Mouse (Mus musculus): ENCODE measurements around the gene Flnb. TPM values are rescaled to one million over a fixed set of nuclear protein-coding genes. Genes with fewer than 3 reads are reported as not detected.

Flnb gene
- polyA plus RNA-seq, 1 experiment from 2014 or later = 7.2 TPM

DNA sequence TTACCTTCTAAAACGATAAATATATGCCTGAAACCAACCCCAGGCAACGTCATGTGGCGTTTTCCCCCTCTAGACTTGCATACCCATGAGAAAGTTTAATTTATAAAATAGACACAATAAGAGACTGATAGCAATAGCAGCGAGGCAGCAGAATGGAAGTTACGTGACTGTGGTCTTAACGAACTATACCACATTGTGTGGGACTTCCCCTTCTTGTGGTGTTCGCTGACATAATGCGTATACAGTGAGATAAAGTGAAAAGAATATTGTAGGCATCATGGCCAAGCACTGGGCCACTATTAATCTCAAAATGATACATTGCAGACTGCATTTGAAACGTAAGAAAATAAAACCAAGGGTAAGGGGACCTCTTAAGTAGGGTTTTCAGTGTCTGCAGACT is 72.1 kb downstream of the Flnb start:
- 70% methylated on average over 9 of the region's 9 CpGs for WGBS
- Histone ChIP-seq H3K9ac (ENCODE audit: low read depth, low read length) (no peak overlapping the region), H3K4me2 (replicated peaks; ENCODE audit: low read depth) (no peak overlapping the region), H3K4me3 (ENCODE audit: low read depth, low read length) (no peak overlapping the region), H3K27me3 (replicated peaks; ENCODE audit: control insufficient read depth, insufficient read depth, low read length) (no peaks in the 10 kb centered on the region), H3K36me3 (ENCODE audit: control insufficient read depth, insufficient read depth) (peaks cover 79% of the 10 kb centered on the region), H3K9me3 (ENCODE audit: control insufficient read depth) (no peaks in the 10 kb centered on the region), H3K4me1 (replicated peaks; ENCODE audit: control insufficient read depth, insufficient read depth, low read length) (no peaks in the 10 kb centered on the region), H3K27ac (ENCODE audit: low read depth, low read length) (no peak overlapping the region)
- no peak for TF ChIP-seq CTCF (IDR thresholded peaks at IDR 0.05; ENCODE audit: low read depth)
- no peak for ATAC-seq

DNA sequence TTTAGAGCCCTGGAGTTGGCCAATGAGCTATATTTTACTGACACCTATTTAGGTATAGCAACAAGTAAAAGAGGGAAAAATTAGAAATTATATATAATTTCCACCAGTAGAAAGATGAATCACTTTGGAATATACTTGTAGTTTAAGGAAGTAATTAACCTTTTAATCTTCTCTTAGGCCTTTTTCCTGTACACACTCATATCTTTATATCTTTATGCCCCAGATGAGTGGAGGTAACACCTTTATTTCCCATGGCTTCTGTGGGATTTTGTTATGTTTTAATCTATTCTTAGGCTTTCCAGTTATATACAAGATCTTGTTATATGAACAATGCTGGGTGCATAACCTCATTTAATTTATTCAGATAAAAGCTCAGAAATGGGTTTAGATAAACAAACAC is 73.6 kb downstream of the Flnb start:
- no peaks in the 10 kb centered on the region for H3K9me3 ChIP-seq (ENCODE audit: control insufficient read depth)
- no peak overlapping the region for H3K4me3 ChIP-seq (ENCODE audit: low read depth, low read length)
- H3K27me3 ChIP-seq (replicated peaks; ENCODE audit: control insufficient read depth, insufficient read depth, low read length) = no peaks in the 10 kb centered on the region
- no peak overlapping the region for H3K9ac ChIP-seq (ENCODE audit: low read depth, low read length)
- H3K4me2 ChIP-seq (replicated peaks; ENCODE audit: low read depth) = no peak overlapping the region
- H3K27ac ChIP-seq (ENCODE audit: low read depth, low read length) = no peak overlapping the region
- H3K4me1 ChIP-seq (replicated peaks; ENCODE audit: control insufficient read depth, insufficient read depth, low read length) = no peaks in the 10 kb centered on the region
- TF ChIP-seq CTCF (IDR thresholded peaks at IDR 0.05; ENCODE audit: low read depth) = no peak
- H3K36me3 ChIP-seq (ENCODE audit: control insufficient read depth, insufficient read depth) = peaks cover 72% of the 10 kb centered on the region
- ATAC-seq = no peak

DNA sequence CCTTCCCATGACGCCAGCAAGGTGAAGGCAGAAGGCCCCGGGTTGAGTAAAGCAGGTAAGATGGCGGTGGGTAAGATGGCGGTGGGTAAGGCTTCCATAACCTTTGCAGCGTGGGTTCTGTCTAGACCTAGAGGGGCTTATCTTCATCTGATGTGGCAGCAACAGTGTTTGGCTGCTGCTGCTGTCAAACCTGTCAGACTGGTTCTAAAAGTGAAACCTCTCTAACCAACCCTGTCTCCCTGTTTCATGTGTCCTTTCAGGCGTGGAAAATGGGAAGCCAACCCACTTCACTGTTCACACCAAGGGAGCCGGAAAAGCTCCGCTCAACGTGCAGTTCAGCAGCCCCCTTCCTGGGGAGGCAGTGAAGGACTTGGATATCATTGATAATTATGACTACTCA is 78.4 kb downstream of the Flnb start:
- Histone ChIP-seq H3K36me3 (ENCODE audit: control insufficient read depth, insufficient read depth) (peaks cover 49% of the 10 kb centered on the region), H3K4me3 (ENCODE audit: low read depth, low read length) (no peak overlapping the region), H3K27me3 (replicated peaks; ENCODE audit: control insufficient read depth, insufficient read depth, low read length) (no peaks in the 10 kb centered on the region), H3K4me1 (replicated peaks; ENCODE audit: control insufficient read depth, insufficient read depth, low read length) (peaks cover 8% of the 10 kb centered on the region; the same call in 1 of the 2 replicates), H3K9me3 (ENCODE audit: control insufficient read depth) (no peaks in the 10 kb centered on the region), H3K27ac (ENCODE audit: low read depth, low read length) (peak overlapping the region; percentile 54; the same call in 1 of the 2 replicates), H3K9ac (ENCODE audit: low read depth, low read length) (no peak overlapping the region), H3K4me2 (replicated peaks; ENCODE audit: low read depth) (0 out of 2 replicates have a peak overlapping the region, but pooled peaks have one; percentile 6)
- ATAC-seq = peak; percentile 81
- no peak for TF ChIP-seq CTCF (IDR thresholded peaks at IDR 0.05; ENCODE audit: low read depth)
- WGBS = 50% methylated on average over 9 of the region's 9 CpGs

DNA sequence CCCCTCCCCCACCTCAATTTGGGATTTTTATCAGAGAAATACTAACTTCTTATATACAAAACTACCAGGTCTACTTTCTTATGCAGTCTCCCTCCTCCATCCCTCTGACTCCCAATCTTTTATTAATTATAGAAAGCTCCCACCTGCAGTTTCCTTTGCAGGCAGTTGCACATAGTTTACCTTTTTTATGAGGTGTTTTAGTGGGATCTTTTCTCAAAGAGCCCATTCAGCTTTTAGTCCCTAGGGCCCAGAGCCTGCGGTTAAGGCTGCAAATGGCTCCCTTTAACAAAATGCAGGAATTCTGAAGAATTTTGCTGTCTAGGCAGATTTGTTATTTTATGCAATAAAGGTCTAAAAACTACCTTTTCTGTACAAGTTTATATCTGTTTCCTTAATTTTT is 78.9 kb downstream of the Flnb start:
- no peak overlapping the region for H3K9ac ChIP-seq (ENCODE audit: low read depth, low read length)
- 97% methylated on average over 1 of the region's 1 CpGs for WGBS
- no peaks in the 10 kb centered on the region for H3K27me3 ChIP-seq (replicated peaks; ENCODE audit: control insufficient read depth, insufficient read depth, low read length)
- 0 out of 2 replicates have a peak overlapping the region, but pooled peaks have one; percentile 6 for H3K4me2 ChIP-seq (replicated peaks; ENCODE audit: low read depth)
- no peak for ATAC-seq
- peaks cover 46% of the 10 kb centered on the region for H3K36me3 ChIP-seq (ENCODE audit: control insufficient read depth, insufficient read depth)
- no peak for TF ChIP-seq CTCF (IDR thresholded peaks at IDR 0.05; ENCODE audit: low read depth)
- no peak overlapping the region for H3K27ac ChIP-seq (ENCODE audit: low read depth, low read length)
- H3K4me3 ChIP-seq (ENCODE audit: low read depth, low read length) = no peak overlapping the region
- no peaks in the 10 kb centered on the region for H3K9me3 ChIP-seq (ENCODE audit: control insufficient read depth)
- H3K4me1 ChIP-seq (replicated peaks; ENCODE audit: control insufficient read depth, insufficient read depth, low read length) = peaks cover 8% of the 10 kb centered on the region; the same call in 1 of the 2 replicates

DNA sequence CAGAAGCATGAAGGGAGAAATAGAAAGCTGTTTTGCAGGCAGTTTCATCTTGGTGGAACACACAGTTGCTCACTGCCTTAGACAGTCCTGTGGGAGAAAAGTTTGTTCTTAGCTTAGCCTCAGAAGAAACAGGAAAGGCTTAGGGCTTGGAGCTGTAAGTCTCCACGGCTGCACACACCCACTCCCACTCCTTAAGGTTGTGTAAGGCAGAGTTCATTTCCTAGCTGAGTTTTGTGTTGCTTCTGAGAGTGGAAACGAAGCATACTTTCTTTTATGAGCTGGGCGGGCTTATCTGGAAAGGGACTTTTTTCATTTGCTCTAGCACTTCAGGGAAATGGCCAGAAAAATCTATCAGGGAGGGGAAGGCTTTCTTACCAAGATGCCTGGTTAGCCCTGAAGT is 82.2 kb downstream of the Flnb start:
- no peak for TF ChIP-seq CTCF (IDR thresholded peaks at IDR 0.05; ENCODE audit: low read depth)
- Histone ChIP-seq H3K27ac (ENCODE audit: low read depth, low read length) (peak overlapping the region; percentile 74), H3K4me3 (ENCODE audit: low read depth, low read length) (no peak overlapping the region), H3K36me3 (ENCODE audit: control insufficient read depth, insufficient read depth) (peaks cover 32% of the 10 kb centered on the region), H3K9ac (ENCODE audit: low read depth, low read length) (0 out of 2 replicates have a peak overlapping the region, but pooled peaks have one; percentile 8), H3K9me3 (ENCODE audit: control insufficient read depth) (no peaks in the 10 kb centered on the region), H3K27me3 (replicated peaks; ENCODE audit: control insufficient read depth, insufficient read depth, low read length) (no peaks in the 10 kb centered on the region), H3K4me2 (replicated peaks; ENCODE audit: low read depth) (no peak overlapping the region; the same call in 1 of the 2 replicates), H3K4me1 (replicated peaks; ENCODE audit: control insufficient read depth, insufficient read depth, low read length) (peaks cover 8% of the 10 kb centered on the region; the same call in 1 of the 2 replicates)
- WGBS = 27% methylated on average over 3 of the region's 3 CpGs
- ATAC-seq = peak; percentile 43; the same call in 1 of the 2 replicates

DNA sequence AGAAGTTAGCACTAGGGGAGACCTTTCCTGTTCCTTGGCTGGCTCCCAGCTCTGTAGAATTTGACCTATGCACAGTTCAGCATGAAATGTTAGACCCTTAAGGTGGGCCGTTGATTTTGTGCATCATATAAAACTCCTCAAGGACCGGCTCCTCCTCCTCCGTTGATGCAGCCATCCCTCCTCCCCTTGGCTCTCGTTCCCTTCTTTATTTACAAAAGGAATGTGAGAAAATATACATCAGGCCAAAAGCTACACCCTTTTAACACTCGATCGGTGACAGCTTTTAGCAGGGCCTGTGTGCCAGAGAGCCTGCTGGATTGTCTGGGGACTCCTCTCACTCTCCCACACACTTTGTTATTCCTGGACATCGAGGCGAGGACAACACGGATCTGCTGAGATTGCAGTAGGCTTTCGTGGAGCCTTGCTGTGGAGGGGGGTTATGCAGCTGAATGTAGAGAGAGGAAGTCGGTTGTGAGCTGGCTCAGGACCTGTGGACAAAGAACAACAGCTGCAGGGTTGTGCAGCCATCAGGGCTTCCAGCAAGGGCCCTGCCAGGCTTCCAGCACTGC is 82.8 kb downstream of the Flnb start:
- peak overlapping the region; percentile 74 for H3K27ac ChIP-seq (ENCODE audit: low read depth, low read length)
- peaks cover 37% of the 10 kb centered on the region for H3K36me3 ChIP-seq (ENCODE audit: control insufficient read depth, insufficient read depth)
- H3K4me2 ChIP-seq (replicated peaks; ENCODE audit: low read depth) = peak overlapping the region; percentile 24; the same call in 1 of the 2 replicates
- no peak for TF ChIP-seq CTCF (IDR thresholded peaks at IDR 0.05; ENCODE audit: low read depth)
- H3K9me3 ChIP-seq (ENCODE audit: control insufficient read depth) = no peaks in the 10 kb centered on the region
- no peak overlapping the region for H3K4me3 ChIP-seq (ENCODE audit: low read depth, low read length)
- no peaks in the 10 kb centered on the region for H3K27me3 ChIP-seq (replicated peaks; ENCODE audit: control insufficient read depth, insufficient read depth, low read length)
- 37% methylated on average over 11 of the region's 11 CpGs for WGBS
- H3K9ac ChIP-seq (ENCODE audit: low read depth, low read length) = no peak overlapping the region
- peaks cover 8% of the 10 kb centered on the region; the same call in 1 of the 2 replicates for H3K4me1 ChIP-seq (replicated peaks; ENCODE audit: control insufficient read depth, insufficient read depth, low read length)
- no peak for ATAC-seq

Measured in intestine, postnatal 0 days (tissue).